Mouse (Mus musculus) stomach, embryonic 14.5 days (tissue): ENCODE data around the gene Phf19. TPM values are rescaled to one million over a fixed set of nuclear protein-coding genes. Genes with fewer than 3 reads are reported as not detected.

ENCODE experiments used
- polyA plus RNA-seq: library from polyadenylated mRNA; unstranded; fragments of >200 nt; fragmentation: Nextera tagmentation; extraction: Ambion mirVana; gene quantifications from 2 replicates; pipeline ENCODE4 v1.2.1, GENCODE M21; 2014

The Phf19 gene
- polyA plus RNA-seq, 1 experiment from 2014 or later: 11.9 TPM

Other genes with a start within 250 kb of the Phf19 start
- 93.0 and 95.2 TPM in 2 replicates for gene Gapvd1, start 158.8 kb downstream of the Phf19 start, polyA plus RNA-seq
- 622 and 812 TPM in 2 replicates for gene Hspa5, start 142.1 kb downstream of the Phf19 start, polyA plus RNA-seq
- 43.1 and 43.7 TPM in 2 replicates for gene Rabepk, start 114.1 kb downstream of the Phf19 start, polyA plus RNA-seq
- 69.8 and 75.7 TPM in 2 replicates for gene Fbxw2, start 87.7 kb downstream of the Phf19 start, polyA plus RNA-seq
- gene Gm34653, start 81.0 kb downstream of the Phf19 start, polyA plus RNA-seq: not detected in 2 replicates
- gene Cutal, start 39.6 kb downstream of the Phf19 start, polyA plus RNA-seq: 0.56 and 0.59 TPM in 2 replicates
- 95.0 and 99.2 TPM in 2 replicates for gene Psmd5, start 39.1 kb downstream of the Phf19 start, polyA plus RNA-seq
- gene Traf1, start 47.7 kb upstream of the Phf19 start, polyA plus RNA-seq: 3.7 and 4.3 TPM in 2 replicates
- not detected in 2 replicates for gene Hc, start 147.4 kb upstream of the Phf19 start, polyA plus RNA-seq
- gene AI182371, start 187.5 kb upstream of the Phf19 start, polyA plus RNA-seq: 0.29 and 0.36 TPM in 2 replicates
- 31.0 and 34.6 TPM in 2 replicates for gene Cntrl, start 195.5 kb upstream of the Phf19 start, polyA plus RNA-seq